ENCODE assay signal across 21 mouse cellular contexts in the genomic region with DNA sequence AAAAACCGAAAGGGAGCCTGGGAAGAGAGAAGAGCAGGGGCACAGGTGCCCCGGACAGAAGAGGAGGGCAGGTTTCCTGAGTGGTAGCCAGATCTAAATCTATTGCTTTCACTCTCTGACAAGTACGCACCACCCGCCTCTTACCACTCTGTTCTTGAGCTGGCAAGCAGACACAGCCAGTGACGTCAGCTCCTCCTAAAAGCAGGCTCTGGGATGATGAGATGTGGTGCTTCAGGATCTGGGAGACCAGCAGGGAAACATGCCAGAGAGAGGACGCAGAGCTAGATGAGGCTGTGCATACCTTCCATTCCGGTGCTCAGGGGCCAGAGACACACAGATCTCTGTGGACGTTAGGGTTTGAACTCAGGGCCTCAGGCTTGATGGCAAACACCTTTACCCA. TPM values are rescaled to one million over a fixed set of nuclear protein-coding genes. Genes with fewer than 3 reads are reported as not detected.
DNase-seq lines count a peak whose midpoint lies in the region; ATAC-seq and TF ChIP-seq lines count a peak whose summit lies in the region.
"Had no signal": no experiment of that assay in that cellular context is flagged by ENCODE, and none has a peak within 500 bp of the region (broad histone marks: within the 10 kb centered on the region; RNA-seq: fewer than 3 reads in every experiment).

No protein-coding gene starts in this region.

- intact Hi-C loops in left cerebral cortex, adult 2 months (cut with DNase I) = no loop called here

- H3K9ac ChIP-seq in midbrain, embryonic 15.5 days = no peak overlapping the region
- H3K9ac ChIP-seq: forebrain, embryonic 13.5 days; hindbrain, embryonic 15.5 days; lung, embryonic 14.5 days had no signal

- peaks cover 21% of the 10 kb centered on the region for H3K27me3 ChIP-seq in midbrain, embryonic 15.5 days (replicated peaks)

- no peak for TF ChIP-seq CTCF in left cerebral cortex, adult 2 months (IDR thresholded peaks at IDR 0.05)

- H3K4me2 ChIP-seq in midbrain, embryonic 15.5 days = no peak overlapping the region
- H3K4me2 ChIP-seq: forebrain, embryonic 13.5 days; heart, embryonic 11.5 days; hindbrain, embryonic 15.5 days; liver, embryonic 11.5 days; lung, embryonic 14.5 days had no signal

- WGBS in midbrain, embryonic 15.5 days = 93% methylated on average over 8 of the region's 8 CpGs

- peak; percentile 31 to 50 for DNase-seq in frontal cortex, postnatal 36 days (ENCODE audit: low spot score in 2 of 2)
- DNase-seq in left cerebral cortex, adult 2 months (ENCODE audit: extremely low spot score in 1 of 2, low spot score in 2 of 2) = peak; percentile 14 to 32
- DNase-seq in right cerebral cortex, postnatal 14 days = peak; percentile 32
- no peak for DNase-seq in spleen, adult 18-20 months
- DNase-seq in thymus, postnatal 0 days (ENCODE audit: low spot score) = no peak
- DNase-seq: cerebellum, postnatal 25 days; heart, postnatal 14 days; lung, embryonic 14.5 days; thymus, adult 18-20 months had no signal

- ATAC-seq in frontal cortex, adult (ENCODE audit: low TSS enrichment) = peak; percentile 90
- ATAC-seq in midbrain, embryonic 15.5 days (replicated peaks) = no peak
- ATAC-seq: forebrain, embryonic 13.5 days; intestine, postnatal 0 days; midbrain, embryonic 16.5 days had no signal

- H3K4me3 ChIP-seq in left cerebral cortex, adult 2 months = no peak overlapping the region
- no peak overlapping the region for H3K4me3 ChIP-seq in midbrain, embryonic 15.5 days
- H3K4me3 ChIP-seq: forebrain, embryonic 13.5 days; hindbrain, embryonic 15.5 days had no signal

- H3K9me3 ChIP-seq in midbrain, embryonic 15.5 days = no peaks in the 10 kb centered on the region
- H3K9me3 ChIP-seq: forebrain, embryonic 13.5 days; hindbrain, embryonic 15.5 days had no signal

- no peaks in the 10 kb centered on the region for H3K36me3 ChIP-seq in midbrain, embryonic 15.5 days (replicated peaks)
- H3K36me3 ChIP-seq: hindbrain, embryonic 15.5 days had no signal

- H3K27ac ChIP-seq in left cerebral cortex, adult 2 months = no peak overlapping the region
- no peak overlapping the region for H3K27ac ChIP-seq in midbrain, embryonic 15.5 days
- H3K27ac ChIP-seq: forebrain, embryonic 13.5 days; hindbrain, embryonic 15.5 days had no signal

- H3K4me1 ChIP-seq in midbrain, embryonic 15.5 days = peaks cover 3% of the 10 kb centered on the region; the same call in 1 of the 2 replicates

RNA-seq across cellular contexts. Expression of a gene that starts 32.1 kb away (rescaled TPM):
- total RNA-seq in left cerebral cortex, adult 2 months (2021) = 10 to 100 TPM; 41.2 to 41.7 TPM
- polyA plus RNA-seq in thymus, postnatal 0 days (2015; fragmentation: Nextera tagmentation; extraction: Ambion mirVana) = 23.0 and 24.5 TPM in 2 replicates
- 6.1 and 7.8 TPM in 2 replicates for polyA plus RNA-seq in midbrain, embryonic 15.5 days (2015; fragmentation: Nextera tagmentation; extraction: Ambion mirVana)

RNA-seq across cellular contexts. Expression of a gene that starts 50.5 kb away (rescaled TPM):
- not detected for total RNA-seq in left cerebral cortex, adult 2 months (2021)
- 0.17 and 0.19 TPM in 2 replicates for polyA plus RNA-seq in thymus, postnatal 0 days (2015; fragmentation: Nextera tagmentation; extraction: Ambion mirVana)
- 0.91 and 1.2 TPM in 2 replicates for polyA plus RNA-seq in midbrain, embryonic 15.5 days (2015; fragmentation: Nextera tagmentation; extraction: Ambion mirVana)
- total RNA-seq: gastrocnemius, postnatal 4 days; heart, postnatal 14 days; left cerebral cortex, adult 8-10 months; megakaryocyte progenitor cell, adult 5-6 weeks had no signal
- polyA plus RNA-seq: intestine, postnatal 0 days; lung, embryonic 14.5 days; urinary bladder, adult 2 months had no signal

RNA-seq across cellular contexts. Expression of a gene that starts 57.2 kb away (rescaled TPM):
- 1 to 10 TPM; 4.1 to 6.8 TPM for total RNA-seq in left cerebral cortex, adult 2 months (2021)
- polyA plus RNA-seq in thymus, postnatal 0 days (2015; fragmentation: Nextera tagmentation; extraction: Ambion mirVana) = 27.4 and 34.1 TPM in 2 replicates
- 6.3 and 6.9 TPM in 2 replicates for polyA plus RNA-seq in midbrain, embryonic 15.5 days (2015; fragmentation: Nextera tagmentation; extraction: Ambion mirVana)

Comparison
In these comparisons a context has a peak if more than half of its experiments do, and no peak if none do; other contexts are left out.
1. DNase-seq: peak in frontal cortex, postnatal 36 days (2 of 2), left cerebral cortex, adult 2 months (2 of 2) and right cerebral cortex, postnatal 14 days (single experiment); none in spleen, adult 18-20 months (0 of 2) and thymus, postnatal 0 days (single experiment).